Comparison of ENCODE assay signal across 16 mouse cellular contexts in genomic region chr12:31983238-31983637, GRCm38 (mm10). TPM values are rescaled to one million over a fixed set of nuclear protein-coding genes. Genes with fewer than 3 reads are reported as not detected.
DNase-seq lines count a peak whose midpoint lies in the region; ATAC-seq lines count a peak whose summit lies in the region.
"Had no signal": no experiment of that assay in that cellular context is flagged by ENCODE, and none has a peak within 500 bp of the region (broad histone marks: within the 10 kb centered on the region; RNA-seq: fewer than 3 reads in every experiment).

No protein-coding gene starts in this region.

- H3K4me2 ChIP-seq in forebrain, embryonic 12.5 days: no peak overlapping the region
- H3K4me2 ChIP-seq in midbrain, embryonic 14.5 days (ENCODE audit: low read length): no peak overlapping the region
- no peak overlapping the region for H3K4me2 ChIP-seq in midbrain, embryonic 13.5 days (replicated peaks)
- peak overlapping the region; percentile 19; the same call in 1 of the 2 replicates for H3K4me2 ChIP-seq in forebrain, embryonic 16.5 days (ENCODE audit: low read length)
- H3K4me2 ChIP-seq: limb, embryonic 12.5 days; midbrain, embryonic 12.5 days; neural tube, embryonic 12.5 days had no signal

- H3K9me3 ChIP-seq in forebrain, embryonic 12.5 days: no peaks in the 10 kb centered on the region
- H3K9me3 ChIP-seq in forebrain, embryonic 10.5 days: no peaks in the 10 kb centered on the region
- no peaks in the 10 kb centered on the region for H3K9me3 ChIP-seq in midbrain, embryonic 14.5 days (ENCODE audit: control insufficient read depth, low read length)
- H3K9me3 ChIP-seq in midbrain, embryonic 13.5 days: no peaks in the 10 kb centered on the region
- no peaks in the 10 kb centered on the region for H3K9me3 ChIP-seq in forebrain, embryonic 16.5 days (ENCODE audit: control insufficient read depth, low read length)
- H3K9me3 ChIP-seq: limb, embryonic 12.5 days; midbrain, embryonic 12.5 days; neural tube, embryonic 12.5 days had no signal

- ATAC-seq in forebrain, embryonic 12.5 days (ENCODE audit: low FRiP score): peak; percentile 54; the same call in 1 of the 2 replicates
- ATAC-seq in midbrain, embryonic 14.5 days (ENCODE audit: low FRiP score, low TSS enrichment): no peak
- ATAC-seq in midbrain, embryonic 13.5 days: no peak
- peak; percentile 83 for ATAC-seq in forebrain, embryonic 16.5 days

- H3K27me3 ChIP-seq in forebrain, embryonic 12.5 days: no peaks in the 10 kb centered on the region
- no peaks in the 10 kb centered on the region for H3K27me3 ChIP-seq in forebrain, embryonic 10.5 days (ENCODE audit: poor library complexity, severe bottlenecking)
- no peaks in the 10 kb centered on the region for H3K27me3 ChIP-seq in midbrain, embryonic 14.5 days (ENCODE audit: control insufficient read depth, insufficient read depth, low read length)
- no peaks in the 10 kb centered on the region for H3K27me3 ChIP-seq in midbrain, embryonic 13.5 days
- no peaks in the 10 kb centered on the region for H3K27me3 ChIP-seq in forebrain, embryonic 16.5 days (replicated peaks; ENCODE audit: control insufficient read depth, insufficient read depth, low read length)
- H3K27me3 ChIP-seq: limb, embryonic 12.5 days; midbrain, embryonic 12.5 days; neural tube, embryonic 12.5 days had no signal

- H3K36me3 ChIP-seq in forebrain, embryonic 12.5 days (replicated peaks): 0 out of 2 replicates have a peak, but pooled peaks cover 3% of the 10 kb centered on the region
- peaks cover 4% of the 10 kb centered on the region; the same call in 1 of the 2 replicates for H3K36me3 ChIP-seq in forebrain, embryonic 10.5 days (replicated peaks)
- H3K36me3 ChIP-seq in midbrain, embryonic 14.5 days (ENCODE audit: control insufficient read depth, insufficient read depth, low read length): peaks cover 8% of the 10 kb centered on the region; the same call in 1 of the 2 replicates
- peaks cover 4% of the 10 kb centered on the region for H3K36me3 ChIP-seq in midbrain, embryonic 13.5 days
- no peaks in the 10 kb centered on the region for H3K36me3 ChIP-seq in forebrain, embryonic 16.5 days (ENCODE audit: control insufficient read depth, insufficient read depth)
- H3K36me3 ChIP-seq: limb, embryonic 12.5 days; neural tube, embryonic 12.5 days had no signal

- peaks cover 9% of the 10 kb centered on the region for H3K4me1 ChIP-seq in forebrain, embryonic 12.5 days
- H3K4me1 ChIP-seq in forebrain, embryonic 10.5 days: peaks cover 10% of the 10 kb centered on the region
- H3K4me1 ChIP-seq in midbrain, embryonic 14.5 days (ENCODE audit: control insufficient read depth, insufficient read depth, low read length): 0 out of 2 replicates have a peak, but pooled peaks cover 7% of the 10 kb centered on the region
- peaks cover 7% of the 10 kb centered on the region; the same call in 1 of the 2 replicates for H3K4me1 ChIP-seq in midbrain, embryonic 13.5 days (replicated peaks)
- H3K4me1 ChIP-seq in forebrain, embryonic 16.5 days (replicated peaks; ENCODE audit: control insufficient read depth, insufficient read depth, low read length): peaks cover 24% of the 10 kb centered on the region
- H3K4me1 ChIP-seq: limb, embryonic 12.5 days; neural tube, embryonic 12.5 days had no signal

- DNase-seq in forebrain, embryonic 10.5 days (ENCODE audit: extremely low spot score, low spot score): no peak
- DNase-seq in midbrain, embryonic 14.5 days: peak; percentile 55
- DNase-seq in cerebellum, adult 8-10 months: peak; percentile 52
- DNase-seq in retina, postnatal 1 day: no peak
- DNase-seq in kidney, postnatal 14 days: no peak
- DNase-seq: adrenal gland, postnatal 14 days; heart, postnatal 14 days; kidney, adult 8-10 months; kidney, postnatal 4 days; thymus, adult 2 months had no signal

- H3K4me3 ChIP-seq in forebrain, embryonic 12.5 days (replicated peaks): no peak overlapping the region
- H3K4me3 ChIP-seq in forebrain, embryonic 10.5 days: no peak overlapping the region
- no peak overlapping the region for H3K4me3 ChIP-seq in midbrain, embryonic 14.5 days (replicated peaks; ENCODE audit: low read depth, low read length)
- H3K4me3 ChIP-seq in midbrain, embryonic 13.5 days (replicated peaks): no peak overlapping the region
- no peak overlapping the region for H3K4me3 ChIP-seq in forebrain, embryonic 16.5 days (replicated peaks; ENCODE audit: low read length)
- H3K4me3 ChIP-seq: limb, embryonic 12.5 days; midbrain, embryonic 12.5 days; neural tube, embryonic 12.5 days had no signal

- WGBS in forebrain, embryonic 12.5 days: 46% methylated on average over 7 of the region's 7 CpGs
- WGBS in forebrain, embryonic 10.5 days: 66% methylated on average over 7 of the region's 7 CpGs
- 56% methylated on average over 7 of the region's 7 CpGs for WGBS in midbrain, embryonic 14.5 days
- 55% methylated on average over 7 of the region's 7 CpGs for WGBS in midbrain, embryonic 13.5 days
- WGBS in forebrain, embryonic 16.5 days: 27% methylated on average over 7 of the region's 7 CpGs

- H3K9ac ChIP-seq in forebrain, embryonic 12.5 days: no peak overlapping the region
- no peak overlapping the region for H3K9ac ChIP-seq in midbrain, embryonic 14.5 days (replicated peaks; ENCODE audit: low read length)
- H3K9ac ChIP-seq in midbrain, embryonic 13.5 days (replicated peaks): no peak overlapping the region
- H3K9ac ChIP-seq in forebrain, embryonic 16.5 days (replicated peaks; ENCODE audit: low read depth, low read length): no peak overlapping the region
- H3K9ac ChIP-seq: limb, embryonic 12.5 days; midbrain, embryonic 12.5 days; neural tube, embryonic 12.5 days had no signal

- no peak overlapping the region for H3K27ac ChIP-seq in forebrain, embryonic 12.5 days
- H3K27ac ChIP-seq in forebrain, embryonic 10.5 days: no peak overlapping the region
- H3K27ac ChIP-seq in midbrain, embryonic 14.5 days (replicated peaks; ENCODE audit: low read depth, low read length): no peak overlapping the region
- no peak overlapping the region for H3K27ac ChIP-seq in midbrain, embryonic 13.5 days
- H3K27ac ChIP-seq in forebrain, embryonic 16.5 days (ENCODE audit: low read length): peak overlapping the region; percentile 77
- H3K27ac ChIP-seq: limb, embryonic 12.5 days; midbrain, embryonic 12.5 days; neural tube, embryonic 12.5 days had no signal

RNA-seq across cellular contexts. Expression of gene Hbp1, which starts 32.9 kb away (rescaled TPM):
- polyA plus RNA-seq in forebrain, embryonic 12.5 days (2016; fragmentation: Nextera tagmentation; extraction: Ambion mirVana): 81.3 and 85.2 TPM in 2 replicates
- polyA plus RNA-seq in forebrain, embryonic 10.5 days (2016; fragmentation: Nextera tagmentation; extraction: Ambion mirVana): 69.6 and 70.4 TPM in 2 replicates
- 46.2 and 70.8 TPM in 2 replicates for polyA plus RNA-seq in midbrain, embryonic 14.5 days (2014; fragmentation: Nextera tagmentation; extraction: Ambion mirVana)
- 70.4 and 78.0 TPM in 2 replicates for polyA plus RNA-seq in midbrain, embryonic 13.5 days (2015; fragmentation: Nextera tagmentation; extraction: Ambion mirVana)
- 83.3 and 96.3 TPM in 2 replicates for polyA plus RNA-seq in forebrain, embryonic 16.5 days (2015; fragmentation: Nextera tagmentation; extraction: Ambion mirVana)

Comparison
In these comparisons a context has a peak if more than half of its experiments do, and no peak if none do; other contexts are left out.
1. ATAC-seq: peak in forebrain, embryonic 12.5 days (single experiment) and forebrain, embryonic 16.5 days (single experiment); none in midbrain, embryonic 14.5 days (single experiment) and midbrain, embryonic 13.5 days (single experiment).
2. DNase-seq: peak in midbrain, embryonic 14.5 days (single experiment) and cerebellum, adult 8-10 months (single experiment); none in forebrain, embryonic 10.5 days (single experiment), retina, postnatal 1 day (single experiment) and kidney, postnatal 14 days (single experiment).